Mouse (Mus musculus) layer of hippocampus, postnatal 36 days (tissue): Measurements from ENCODE around the gene Dppa1. TPM values are rescaled to one million over a fixed set of nuclear protein-coding genes. Genes with fewer than 3 reads are reported as not detected.
"Not testable (repeated sequence)": the region's sequence is repeated elsewhere in the genome, so short reads cannot be mapped to it uniquely, and the experiment has no call there.

Source experiments
- DNase-seq, 2 experiments: peaks; one replicate each; pipeline ENCODE4 v3.0.0; 2022
- total RNA-seq, 2 experiments: library from RNA; stranded (reverse); gene quantifications; 2 replicates each; pipeline ENCODE4 v1.2.3; 2021

Dppa1 gene
- total RNA-seq, result not detected

GRCm38 (mm10) chr11:46629211-46629795 is at the start of gene Dppa1:
Dppa1 (minus strand) TSS chr11:46629261.
- no peak for DNase-seq

- no peak for DNase-seq
Measured at GRCm38 (mm10) chr11:46667938-46668337, 38.9 kb upstream of the Dppa1 start.

- DNase-seq, result no peak
Measured at GRCm38 (mm10) chr11:46667105-46667504, 38.0 kb upstream of the Dppa1 start.

GRCm38 (mm10) chr11:46665599-46666522 is 36.8 kb upstream of the Dppa1 start:
- no peak for DNase-seq

GRCm38 (mm10) chr11:46663215-46663614 is 34.2 kb upstream of the Dppa1 start:
- DNase-seq, result no peak

GRCm38 (mm10) chr11:46652476-46652875 is 23.4 kb upstream of the Dppa1 start:
- no peak for DNase-seq

- not testable (repeated sequence) for DNase-seq
Measured at GRCm38 (mm10) chr11:46649655-46650054, 20.6 kb upstream of the Dppa1 start.

GRCm38 (mm10) chr11:46644824-46645223 is 15.8 kb upstream of the Dppa1 start:
- DNase-seq, result no peak

GRCm38 (mm10) chr11:46636568-46636967 is 7.5 kb upstream of the Dppa1 start:
- DNase-seq, result no peak

GRCm38 (mm10) chr11:46635516-46635915 is 6.5 kb upstream of the Dppa1 start:
- DNase-seq, result not testable (repeated sequence)

- DNase-seq, result peak; percentile 20 to 27
Measured at GRCm38 (mm10) chr11:46631635-46632034, 2.6 kb upstream of the Dppa1 start.

GRCm38 (mm10) chr11:46620414-46621168 is 8.5 kb downstream of the Dppa1 start:
- DNase-seq, result peak; percentile 11 to 30

- no peak for DNase-seq
Measured at GRCm38 (mm10) chr11:46619929-46620328, 9.1 kb downstream of the Dppa1 start.

- DNase-seq, result no peak
Measured at GRCm38 (mm10) chr11:46592416-46592815, 36.6 kb downstream of the Dppa1 start.

- no peak for DNase-seq
Measured at GRCm38 (mm10) chr11:46582741-46583140, 46.3 kb downstream of the Dppa1 start.

- no peak for DNase-seq
Measured at GRCm38 (mm10) chr11:46580428-46580827, 48.6 kb downstream of the Dppa1 start.

- no peak for DNase-seq
Measured at GRCm38 (mm10) chr11:46578771-46579281, 50.2 kb downstream of the Dppa1 start.

- no peak for DNase-seq
Measured at GRCm38 (mm10) chr11:46571327-46571726, 57.7 kb downstream of the Dppa1 start, which contains the start of gene BC053393. BC053393 (plus strand) TSS chr11:46571536.

- DNase-seq, result no peak
Measured at GRCm38 (mm10) chr11:46569107-46569506, 60.0 kb downstream of the Dppa1 start.

GRCm38 (mm10) chr11:46565967-46566366 is 63.1 kb downstream of the Dppa1 start:
- DNase-seq, result no peak

GRCm38 (mm10) chr11:46564671-46565070 is 64.4 kb downstream of the Dppa1 start:
- no peak for DNase-seq

- DNase-seq, result no peak
Measured at GRCm38 (mm10) chr11:46561096-46561495, 68.0 kb downstream of the Dppa1 start.
